Mouse (Mus musculus) forebrain, postnatal 0 days (tissue): ENCODE results near the gene Sytl2. TPM values are rescaled to one million over a fixed set of nuclear protein-coding genes. Genes with fewer than 3 reads are reported as not detected.

Experiments used
- ATAC-seq: fragments of 200-750 bp; cut with Nextera tagmentation; 2 replicates; pipeline ENCODE4 v1.8.0; 2017; ENCODE audit warnings: mild to moderate bottlenecking, moderate library complexity
- DNase-seq: peaks from one replicate; pipeline ENCODE4 v3.0.0-alpha.2; 2015
- H3K27ac ChIP-seq: fragments of 300-500 bp; sonication (generic); 2 replicates; pipeline ENCODE4 v1.5.1; 2014; ENCODE audit warnings: low read depth, mild to moderate bottlenecking, antibody characterized with exemption, low read length, moderate library complexity, mixed read lengths
- H3K27me3 ChIP-seq: fragments of 300-500 bp; sonication (generic); 2 replicates; pipeline ENCODE4 v1.6.1; 2014; ENCODE audit warnings: mild to moderate bottlenecking, low read length, mixed read lengths; ENCODE audit not compliant: insufficient read depth
- H3K36me3 ChIP-seq: fragments of 300-500 bp; sonication (generic); 2 replicates; pipeline ENCODE4 v1.6.1; 2014; ENCODE audit warnings: mild to moderate bottlenecking, moderate library complexity; ENCODE audit not compliant: insufficient read depth
- H3K4me1 ChIP-seq: fragments of 300-500 bp; sonication (generic); 2 replicates; pipeline ENCODE4 v1.6.1; 2014; ENCODE audit warnings: antibody characterized with exemption; ENCODE audit not compliant: insufficient read depth
- H3K4me2 ChIP-seq: fragments of 300-500 bp; sonication (generic); 2 replicates; pipeline ENCODE4 v1.6.1; 2014; ENCODE audit warnings: low read depth, mild to moderate bottlenecking, moderate library complexity
- H3K4me3 ChIP-seq: fragments of 300-500 bp; sonication (generic); 2 replicates; pipeline ENCODE4 v1.5.1; 2014; ENCODE audit warnings: low read depth, low read length, mixed read lengths
- H3K9ac ChIP-seq: fragments of 300-500 bp; sonication (generic); 2 replicates; pipeline ENCODE4 v1.6.1; 2014; ENCODE audit warnings: mild to moderate bottlenecking
- H3K9me3 ChIP-seq: fragments of 300-500 bp; sonication (generic); 2 replicates; pipeline ENCODE4 v1.6.1; 2016; ENCODE audit warnings: low read length
- CTCF ChIP-seq: sonication (generic); IDR thresholded peaks from 2 replicates; pipeline ENCODE4 v1.5.1; 2016; ENCODE audit warnings: antibody characterized with exemption, control low read depth, low read depth
- WGBS: fragments of 180-500 bp; shearing (Covaris S2); extraction: QIAGEN DNeasy Blood & Tissue Kit; methylation state at CpG from one replicate; pipeline ENCODE4 v1.1.7; 2014; 5-methylcytosine and 5-hydroxymethylcytosine counted together
- polyA plus RNA-seq: library from polyadenylated mRNA; unstranded; fragments of >200 nt; fragmentation: Nextera tagmentation; extraction: Ambion mirVana; gene quantifications from 2 replicates; pipeline ENCODE4 v1.2.1, GENCODE M21; 2015
- total RNA-seq: library from RNA; depleted of rRNA; stranded (reverse); fragments of >200 nt; gene quantifications from 2 replicates; pipeline ENCODE4 v1.2.3, GENCODE M21; 2014

Sytl2 gene
- total and polyA plus RNA-seq, 2 experiments from 2014 or later = 5.2 to 6.5 TPM

- no peak for TF ChIP-seq CTCF
- no peaks in the 10 kb centered on the region; the same call in 1 of the 2 replicates for H3K4me1 ChIP-seq
- H3K4me3 ChIP-seq = no peak overlapping the region
- no peak overlapping the region for H3K4me2 ChIP-seq
- no peaks in the 10 kb centered on the region for H3K27me3 ChIP-seq
- H3K36me3 ChIP-seq = no peaks in the 10 kb centered on the region
- no peaks in the 10 kb centered on the region for H3K9me3 ChIP-seq
- H3K27ac ChIP-seq = no peak overlapping the region
- no peak for ATAC-seq
- H3K9ac ChIP-seq = no peak overlapping the region
- peak; percentile 5 for DNase-seq
- 69% methylated on average over 5 of the region's 5 CpGs for WGBS
Observed at GRCm38 (mm10) chr7:90395928-90396327, 93.9 kb downstream of the Sytl2 start.

- WGBS = 57% methylated on average over 3 of the region's 3 CpGs
- H3K4me3 ChIP-seq = no peak overlapping the region
- no peaks in the 10 kb centered on the region for H3K27me3 ChIP-seq
- H3K36me3 ChIP-seq = no peaks in the 10 kb centered on the region
- ATAC-seq (no peak), DNase-seq (peak; percentile 73)
- TF ChIP-seq CTCF = peak; percentile 83
- H3K4me2 ChIP-seq = no peak overlapping the region
- H3K9me3 ChIP-seq = no peaks in the 10 kb centered on the region
- H3K9ac ChIP-seq = no peak overlapping the region
- H3K27ac ChIP-seq = no peak overlapping the region
- H3K4me1 ChIP-seq = no peaks in the 10 kb centered on the region
Observed at GRCm38 (mm10) chr7:90409934-90410333, 107.9 kb downstream of the Sytl2 start.

DNA sequence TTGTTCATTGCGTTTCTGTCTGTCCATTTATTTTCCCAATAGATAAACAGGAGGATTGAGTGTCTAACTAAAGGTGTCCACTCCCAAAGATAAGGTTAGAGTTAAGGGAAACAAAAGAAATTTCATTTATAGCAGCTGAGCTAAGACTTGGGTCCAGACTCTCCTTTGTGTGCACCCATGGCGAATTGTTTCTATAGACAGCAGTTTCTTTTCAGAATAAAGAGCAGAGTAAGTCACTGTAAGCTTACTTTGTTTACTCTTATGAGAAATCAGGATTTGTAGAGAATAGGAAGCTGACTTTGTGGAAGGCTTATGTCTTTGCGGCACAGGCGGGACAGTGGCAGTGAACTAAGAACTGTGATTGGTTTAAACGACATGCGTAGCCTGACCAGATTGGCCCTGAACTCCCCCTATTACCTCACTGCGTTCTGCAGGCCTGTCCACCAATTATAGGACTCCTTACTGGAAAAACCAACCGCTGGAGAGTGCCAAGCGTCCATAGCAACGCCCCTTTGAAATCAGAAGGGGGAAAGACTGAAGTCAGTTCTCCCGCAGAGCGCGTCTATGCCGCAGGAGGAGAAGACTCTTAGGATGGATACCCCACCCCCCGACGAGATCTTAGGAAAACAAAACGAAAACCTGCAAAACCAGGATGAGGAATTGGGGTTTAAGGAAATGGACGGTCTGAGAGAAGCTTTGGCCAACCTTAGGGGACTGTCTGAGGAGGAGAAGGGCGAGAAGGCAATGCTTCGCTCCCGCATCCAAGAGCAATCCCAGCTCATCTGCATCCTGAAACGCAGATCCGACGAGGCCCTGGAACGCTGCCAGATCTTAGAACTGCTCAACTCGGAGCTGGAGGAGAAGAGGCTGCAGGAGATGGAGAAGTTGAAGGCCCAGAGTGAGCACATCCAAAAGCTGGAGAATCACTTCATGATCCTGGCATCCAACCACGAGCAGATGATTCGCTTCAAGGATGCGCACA lies 124.3 kb downstream of the Sytl2 start, which contains the start of gene Ccdc89:
TSS of gene Ccdc89 (plus strand) at position 558 of the 982 bp plus-strand sequence.
- DNase-seq (peak; percentile 92), ATAC-seq (peak; percentile 100)
- peak within 1 kb of the TSS; percentile 28 for H3K9ac ChIP-seq
- no peaks in the 10 kb centered on the region for H3K36me3 ChIP-seq
- peak within 1 kb of the TSS; percentile 68 for H3K4me2 ChIP-seq
- no peak for TF ChIP-seq CTCF
- peak within 1 kb of the TSS; percentile 40; the same call in 1 of the 2 replicates for H3K27ac ChIP-seq
- H3K27me3 ChIP-seq = no peaks in the 10 kb centered on the region
- 0 out of 2 replicates have a peak, but pooled peaks cover 5% of the 10 kb centered on the region for H3K4me1 ChIP-seq
- WGBS = 19% methylated on average over 29 of the region's 29 CpGs
- H3K4me3 ChIP-seq = peak within 1 kb of the TSS; percentile 46
- no peaks in the 10 kb centered on the region for H3K9me3 ChIP-seq

DNA sequence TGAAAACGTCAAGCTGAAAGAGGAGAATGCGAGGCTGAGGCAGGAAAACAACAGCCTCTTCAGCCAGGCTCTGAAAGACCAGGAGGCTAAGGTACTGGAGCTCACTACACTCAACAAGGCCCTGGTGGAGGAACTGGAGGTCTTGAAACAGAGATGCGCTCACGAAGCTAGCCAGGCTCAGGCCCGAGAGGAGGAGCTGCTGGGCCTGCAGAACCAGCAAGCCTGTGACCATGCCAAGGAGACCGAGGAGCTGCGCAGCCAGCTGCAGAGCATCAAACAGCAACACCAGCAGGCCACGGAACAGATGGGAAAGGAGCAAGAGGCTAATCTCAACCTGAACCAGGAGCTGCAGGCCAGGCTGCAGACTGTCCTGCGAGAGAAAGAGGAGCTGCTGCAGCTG lies 125.0 kb downstream of the Sytl2 start:
- Histone ChIP-seq H3K9me3 (no peaks in the 10 kb centered on the region), H3K27ac (no peak overlapping the region), H3K4me1 (0 out of 2 replicates have a peak, but pooled peaks cover 5% of the 10 kb centered on the region), H3K27me3 (no peaks in the 10 kb centered on the region), H3K36me3 (no peaks in the 10 kb centered on the region), H3K4me3 (peak overlapping the region; percentile 46), H3K9ac (0 out of 2 replicates have a peak overlapping the region, but pooled peaks have one; percentile 28), H3K4me2 (peak overlapping the region; percentile 68)
- WGBS = 67% methylated on average over 9 of the region's 9 CpGs
- ATAC-seq (no peak), DNase-seq (no peak)
- no peak for TF ChIP-seq CTCF

GRCm38 (mm10) chr7:90432221-90432620 lies 130.2 kb downstream of the Sytl2 start:
- H3K4me2 ChIP-seq = no peak overlapping the region
- H3K4me3 ChIP-seq = no peak overlapping the region
- no peak for TF ChIP-seq CTCF
- no peak for DNase-seq
- H3K4me1 ChIP-seq = no peaks in the 10 kb centered on the region
- H3K9me3 ChIP-seq = no peaks in the 10 kb centered on the region
- ATAC-seq = no peak
- no peak overlapping the region for H3K27ac ChIP-seq
- no peaks in the 10 kb centered on the region for H3K27me3 ChIP-seq
- H3K36me3 ChIP-seq = no peaks in the 10 kb centered on the region
- H3K9ac ChIP-seq = no peak overlapping the region

DNA sequence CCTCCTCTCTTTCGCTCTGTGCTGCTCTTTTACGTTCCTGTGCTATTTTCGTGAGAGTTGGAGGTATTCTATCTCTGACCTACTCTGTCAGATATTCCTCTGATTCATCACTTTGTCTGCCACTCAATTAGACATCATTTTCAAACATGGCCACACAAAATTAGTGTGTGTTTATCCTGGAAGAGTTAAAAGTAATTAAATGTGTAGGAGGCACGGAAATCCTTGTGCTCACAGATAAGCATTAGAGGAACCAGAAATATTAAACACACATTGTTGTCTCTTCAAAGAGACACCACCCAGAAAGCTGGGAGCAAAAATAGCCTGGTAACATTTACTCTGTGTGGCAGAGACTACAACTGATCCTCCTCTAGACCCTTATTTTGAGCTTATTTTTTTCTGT lies 138.0 kb downstream of the Sytl2 start:
- no peak for DNase-seq
- Histone ChIP-seq H3K4me1 (no peaks in the 10 kb centered on the region), H3K27me3 (no peaks in the 10 kb centered on the region), H3K4me2 (no peak overlapping the region), H3K9ac (no peak overlapping the region), H3K27ac (no peak overlapping the region), H3K4me3 (no peak overlapping the region), H3K36me3 (no peaks in the 10 kb centered on the region), H3K9me3 (no peaks in the 10 kb centered on the region)
- TF ChIP-seq CTCF = no peak
- ATAC-seq = no peak
- WGBS = 88% methylated on average over 4 of the region's 4 CpGs

- H3K27me3 ChIP-seq = no peaks in the 10 kb centered on the region
- ATAC-seq (peak; percentile 6), DNase-seq (no peak)
- H3K9me3 ChIP-seq = no peaks in the 10 kb centered on the region
- peak overlapping the region; percentile 98 for H3K4me3 ChIP-seq
- H3K4me1 ChIP-seq = peaks cover 5% of the 10 kb centered on the region; the same call in 1 of the 2 replicates
- WGBS = under 1% methylated on average over 4 of the region's 4 CpGs
- no peak for TF ChIP-seq CTCF
- H3K9ac ChIP-seq = peak overlapping the region; percentile 94
- H3K4me2 ChIP-seq = peak overlapping the region; percentile 75
- no peaks in the 10 kb centered on the region for H3K36me3 ChIP-seq
- H3K27ac ChIP-seq = peak overlapping the region; percentile 99
Observed at GRCm38 (mm10) chr7:90442070-90442469, 140.0 kb downstream of the Sytl2 start.
